Mouse (Mus musculus) testis, postnatal 14 days (tissue): ENCODE results near the gene St6galnac3.
"Not testable (repeated sequence)": the region's sequence is repeated elsewhere in the genome, so short reads cannot be mapped to it uniquely, and the experiment has no call there.

Experiments
- DNase-seq: peaks from one replicate; pipeline ENCODE4 v3.0.0; 2021; ENCODE audit warnings: low spot score

Gene St6galnac3

GRCm38 (mm10) chr3:153724701-153725668 is at the start of gene St6galnac3:
TSS of gene St6galnac3 (minus strand) at chr3:153725174.
- peak; percentile 83 for DNase-seq

GRCm38 (mm10) chr3:153774568-153774967 is 49.6 kb upstream of the St6galnac3 start:
- DNase-seq = no peak

- no peak for DNase-seq
Measured at GRCm38 (mm10) chr3:153771479-153771878, 46.5 kb upstream of the St6galnac3 start.

- DNase-seq = no peak
Measured at GRCm38 (mm10) chr3:153770573-153770972, 45.6 kb upstream of the St6galnac3 start.

- no peak for DNase-seq
Measured at GRCm38 (mm10) chr3:153769220-153769619, 44.2 kb upstream of the St6galnac3 start.

GRCm38 (mm10) chr3:153765171-153765570 is 40.2 kb upstream of the St6galnac3 start:
- no peak for DNase-seq

GRCm38 (mm10) chr3:153764760-153765159 is 39.8 kb upstream of the St6galnac3 start:
- DNase-seq = peak; percentile 48

- no peak for DNase-seq
Measured at GRCm38 (mm10) chr3:153761171-153761570, 36.2 kb upstream of the St6galnac3 start.

GRCm38 (mm10) chr3:153759269-153759668 is 34.3 kb upstream of the St6galnac3 start:
- DNase-seq = no peak

- DNase-seq = no peak
Measured at GRCm38 (mm10) chr3:153756500-153756996, 31.6 kb upstream of the St6galnac3 start.

GRCm38 (mm10) chr3:153755785-153756326 is 30.9 kb upstream of the St6galnac3 start:
- not testable (repeated sequence) for DNase-seq

GRCm38 (mm10) chr3:153751435-153751834 is 26.5 kb upstream of the St6galnac3 start:
- no peak for DNase-seq

- no peak for DNase-seq
Measured at GRCm38 (mm10) chr3:153749359-153749758, 24.4 kb upstream of the St6galnac3 start.

- DNase-seq = no peak
Measured at GRCm38 (mm10) chr3:153748293-153748692, 23.3 kb upstream of the St6galnac3 start.

GRCm38 (mm10) chr3:153745099-153745498 is 20.1 kb upstream of the St6galnac3 start:
- DNase-seq = no peak

GRCm38 (mm10) chr3:153744447-153744846 is 19.5 kb upstream of the St6galnac3 start:
- no peak for DNase-seq

GRCm38 (mm10) chr3:153741800-153742199 is 16.8 kb upstream of the St6galnac3 start:
- DNase-seq = no peak

GRCm38 (mm10) chr3:153739351-153739750 is 14.4 kb upstream of the St6galnac3 start:
- no peak for DNase-seq

GRCm38 (mm10) chr3:153738421-153738820 is 13.4 kb upstream of the St6galnac3 start:
- DNase-seq = no peak

- DNase-seq = no peak
Measured at GRCm38 (mm10) chr3:153736756-153737280, 11.8 kb upstream of the St6galnac3 start.

- DNase-seq = no peak
Measured at GRCm38 (mm10) chr3:153735796-153736549, 11.0 kb upstream of the St6galnac3 start.

- peak; percentile 17 for DNase-seq
Measured at GRCm38 (mm10) chr3:153734741-153735140, 9.8 kb upstream of the St6galnac3 start.
